Mouse (Mus musculus) regulatory T cell (primary cell): ENCODE measurements around the gene Arhgap24.

Source experiments
- in situ Hi-C: fragments of 300-600 bp; cut with MboI, MseI; formaldehyde crosslinking; loops from one replicate; pipeline ENCODE4 v1.15.1; 2025; ENCODE audit warnings: high pct_unique_total_duplicates

Gene Arhgap24

DNA sequence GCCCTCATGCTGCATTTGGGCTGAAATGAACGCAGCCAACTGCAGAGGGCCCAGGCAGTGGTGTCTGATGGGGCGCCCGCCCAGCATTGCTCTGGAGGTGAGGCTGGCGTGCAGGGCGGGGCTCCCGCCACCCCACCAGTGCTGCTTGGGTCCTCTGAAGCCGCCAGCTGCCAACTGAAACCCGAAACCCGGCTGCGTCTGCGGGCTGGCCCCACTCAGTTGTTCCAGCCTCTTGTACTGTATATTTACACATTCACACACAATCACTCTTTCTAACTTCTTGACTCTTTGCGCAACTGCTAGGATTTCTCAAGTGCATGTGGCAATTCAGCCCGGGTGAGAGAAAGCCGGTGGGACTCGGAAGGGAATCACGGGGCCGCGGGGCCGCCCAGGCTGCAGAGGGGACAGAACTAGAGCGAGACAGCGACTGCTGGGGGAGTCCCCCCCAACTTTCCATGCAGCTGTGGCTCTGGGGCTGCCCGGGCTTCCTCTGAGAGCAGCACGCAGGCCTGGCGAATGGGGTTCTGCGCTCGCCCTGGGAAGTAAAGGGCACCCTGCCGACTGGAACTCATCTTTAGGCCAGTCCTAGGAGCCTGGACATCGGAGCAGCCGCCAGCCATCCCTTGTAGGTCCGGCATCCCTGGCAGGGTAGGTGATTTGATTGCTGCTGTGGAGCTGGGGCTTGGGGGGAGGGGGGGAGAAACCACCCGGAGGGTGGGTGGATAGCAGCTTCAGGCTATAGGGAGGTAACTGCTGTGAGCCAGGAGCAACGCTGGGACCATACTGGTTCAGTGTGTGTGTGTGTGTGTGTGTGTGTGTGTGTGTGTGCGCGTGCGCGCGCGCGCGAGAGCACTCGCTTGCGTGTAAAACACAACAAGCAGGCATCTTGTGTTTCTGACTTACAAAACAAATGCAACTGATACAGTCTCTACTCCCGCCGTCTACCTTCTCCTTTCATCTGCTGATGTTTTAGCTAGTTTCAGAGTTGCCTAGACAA lies at the start of gene Arhgap24:
TSS of gene Arhgap24 (plus strand) at position 177 of the 997 bp plus-strand sequence.
- in situ Hi-C loops, result loop anchor here (25.0 kb wide), 1 partner anchor 1181 kb away; the partner anchor contains the start of gene 1700016H13Rik

DNA sequence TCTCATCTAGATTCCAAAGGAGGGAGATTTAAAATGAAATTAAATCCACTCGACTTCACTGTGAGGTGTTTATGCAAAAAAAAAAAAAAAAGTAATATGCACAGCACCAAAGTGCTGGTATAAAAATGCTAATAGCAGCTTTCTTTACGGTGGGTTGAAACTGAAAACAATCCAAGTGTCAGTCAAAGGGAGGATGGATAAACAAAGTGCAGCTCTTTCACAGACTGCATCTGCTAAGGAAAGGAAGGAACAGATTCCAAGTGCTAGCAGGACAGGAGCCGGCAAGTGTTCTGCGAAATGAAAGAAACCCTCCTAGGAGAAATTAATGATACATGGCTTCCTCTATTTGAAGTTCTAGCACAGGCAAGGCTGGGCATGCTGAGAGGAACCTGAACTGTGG lies 47.0 kb upstream of the Arhgap24 start:
- in situ Hi-C loops, result loop anchor here (10.0 kb wide), 1 partner anchor 241 kb away; no protein-coding TSS in a partner anchor

DNA sequence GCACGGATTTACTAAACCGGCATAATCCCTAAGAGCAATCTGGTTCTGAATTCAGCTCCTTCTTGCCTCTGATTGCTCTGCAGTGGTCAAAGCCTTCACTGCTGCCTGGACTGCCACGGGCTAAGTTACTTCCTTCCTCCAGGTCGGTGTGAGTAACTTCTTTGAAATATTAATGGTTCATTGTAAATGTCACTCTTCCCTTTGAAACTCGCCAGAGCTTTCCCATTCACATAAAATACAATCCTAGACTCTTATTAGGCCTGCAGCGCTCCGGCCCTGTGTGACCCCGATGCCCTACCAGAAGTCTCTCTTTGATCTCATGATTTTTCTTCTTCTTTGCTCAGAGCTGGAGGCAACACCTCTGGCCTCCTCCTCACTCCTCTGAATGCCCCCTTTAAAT lies 44.6 kb upstream of the Arhgap24 start:
- in situ Hi-C loops, result loop anchor here (5.0 to 10.0 kb wide), 2 partner anchors 34 to 238 kb away; no protein-coding TSS in a partner anchor

DNA sequence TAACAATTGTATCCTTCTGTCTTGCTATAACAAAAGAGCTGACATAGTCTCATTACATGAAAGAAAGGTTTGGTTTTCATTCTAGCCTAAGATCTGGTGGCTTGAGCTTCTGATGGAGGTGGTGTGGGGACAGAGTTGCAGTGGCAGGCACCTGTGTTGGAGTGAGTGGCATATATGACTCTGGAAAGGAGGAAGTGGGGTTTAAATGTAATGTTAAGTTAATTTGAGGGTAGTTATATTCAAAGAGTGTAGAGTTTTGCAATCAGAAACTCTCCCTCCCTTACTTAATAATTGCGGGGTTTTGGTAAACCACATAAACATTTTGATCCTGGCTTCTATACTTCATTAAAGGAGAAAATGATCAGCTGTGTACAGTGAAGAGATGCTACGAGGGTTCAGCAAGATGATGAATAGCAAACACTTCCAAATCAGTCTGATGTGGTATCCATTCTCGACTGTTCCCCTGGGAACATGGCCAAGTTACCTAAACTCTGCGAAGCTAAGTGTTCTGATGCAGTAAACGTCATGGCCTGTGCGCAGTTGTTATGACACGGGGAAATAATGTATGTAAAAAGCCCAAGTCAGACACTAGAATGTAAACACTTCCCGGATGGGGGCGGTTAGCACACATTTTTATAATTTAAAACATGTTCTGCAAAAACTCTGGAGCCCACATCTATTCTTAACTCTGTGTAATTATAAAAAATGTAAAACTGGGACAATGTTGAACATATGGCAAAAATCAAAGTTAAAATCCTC lies 41.9 kb upstream of the Arhgap24 start:
- in situ Hi-C loops, result loop anchor here (5.0 to 10.0 kb wide), 2 partner anchors 37 to 236 kb away; no protein-coding TSS in a partner anchor

DNA sequence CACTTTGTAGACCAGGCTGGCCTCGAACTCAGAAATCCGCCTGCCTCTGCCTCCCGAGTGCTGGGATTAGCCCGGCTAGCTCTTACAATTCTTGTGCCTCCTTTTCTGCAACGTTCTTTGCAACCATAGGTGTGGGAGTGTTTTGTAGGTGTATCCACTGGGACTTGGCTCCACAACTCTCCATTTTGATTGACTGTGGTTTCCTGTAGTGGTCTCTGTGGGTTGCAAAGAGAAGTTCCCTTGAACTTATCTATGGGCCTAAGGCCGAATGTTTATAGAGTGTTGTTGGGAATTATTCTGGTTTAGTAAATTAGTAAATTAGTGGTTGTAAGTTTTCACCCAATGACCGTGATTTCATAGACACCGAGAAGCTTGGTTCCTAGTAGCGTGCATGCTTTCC lies 33.8 kb upstream of the Arhgap24 start:
- in situ Hi-C loops, result no loop called here

DNA sequence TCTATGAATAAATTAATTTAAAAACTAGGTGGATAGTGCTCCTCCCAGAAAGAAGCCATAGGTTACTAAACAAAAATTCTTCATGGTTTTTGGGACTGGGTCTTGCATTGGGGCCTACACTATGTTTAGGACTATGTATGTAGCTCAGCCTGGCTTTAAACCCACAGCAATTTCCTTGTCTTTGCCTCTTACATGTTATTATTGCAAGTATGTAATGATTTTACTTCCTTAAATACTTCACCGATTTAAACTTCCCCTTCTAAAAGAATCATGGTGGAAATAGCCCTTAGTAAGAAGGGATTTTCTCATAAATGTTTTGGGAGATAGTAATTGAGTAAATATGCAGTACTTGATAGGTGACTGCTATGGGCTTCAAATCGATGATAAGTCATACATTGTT lies 30.3 kb upstream of the Arhgap24 start:
- in situ Hi-C loops, result no loop called here

DNA sequence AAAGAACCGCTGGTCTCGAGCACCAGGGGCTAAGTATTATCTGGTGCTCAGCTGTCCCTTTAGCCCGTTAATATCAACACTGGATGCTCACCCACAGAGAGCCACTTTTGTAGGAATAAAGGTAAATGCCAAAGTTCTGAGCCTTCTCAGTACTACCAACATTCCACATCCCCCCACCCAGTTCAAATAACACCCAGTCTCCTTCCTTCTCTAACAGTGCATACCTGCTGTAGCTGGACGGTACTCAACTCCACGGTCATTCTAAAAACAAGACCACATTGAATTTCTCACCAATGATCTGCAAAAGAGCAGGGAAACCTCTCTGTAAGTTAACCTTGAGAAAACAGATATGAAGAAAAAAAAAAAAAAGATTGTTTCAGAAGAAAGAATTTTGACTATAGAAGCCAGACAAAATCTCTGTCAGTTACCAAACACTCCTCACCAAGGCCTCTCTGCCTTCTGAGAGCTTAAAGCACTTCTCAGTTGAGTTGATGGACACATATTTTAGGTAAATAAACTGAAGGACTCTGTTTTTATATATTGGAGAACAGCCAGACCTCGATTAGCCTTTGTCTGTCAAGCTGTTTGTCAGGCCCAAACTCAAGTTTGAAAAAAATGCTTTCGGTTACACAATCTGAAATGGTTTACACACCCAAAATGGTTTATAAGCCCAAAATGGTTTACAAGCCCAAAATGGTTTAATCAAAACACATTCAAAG lies 29.0 kb upstream of the Arhgap24 start:
- in situ Hi-C loops, result no loop called here

DNA sequence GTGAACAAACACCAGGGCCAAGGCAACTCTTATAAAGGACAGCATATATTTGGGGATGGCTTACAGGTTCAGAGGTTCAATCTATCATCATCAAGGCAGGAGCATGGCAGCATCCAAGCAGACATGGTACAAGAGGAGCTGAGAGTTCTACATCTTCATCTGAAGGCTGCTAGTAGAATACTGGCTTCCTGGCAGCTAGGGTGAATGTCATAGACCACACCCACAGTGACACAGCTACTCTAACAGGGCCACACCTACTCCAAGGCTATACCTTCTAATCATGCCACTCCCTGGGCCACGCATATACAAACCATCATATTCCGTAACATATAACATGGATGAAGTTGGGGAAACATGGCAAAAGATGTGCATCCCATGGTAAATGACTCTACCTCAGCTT lies 27.9 kb upstream of the Arhgap24 start:
- in situ Hi-C loops, result no loop called here

DNA sequence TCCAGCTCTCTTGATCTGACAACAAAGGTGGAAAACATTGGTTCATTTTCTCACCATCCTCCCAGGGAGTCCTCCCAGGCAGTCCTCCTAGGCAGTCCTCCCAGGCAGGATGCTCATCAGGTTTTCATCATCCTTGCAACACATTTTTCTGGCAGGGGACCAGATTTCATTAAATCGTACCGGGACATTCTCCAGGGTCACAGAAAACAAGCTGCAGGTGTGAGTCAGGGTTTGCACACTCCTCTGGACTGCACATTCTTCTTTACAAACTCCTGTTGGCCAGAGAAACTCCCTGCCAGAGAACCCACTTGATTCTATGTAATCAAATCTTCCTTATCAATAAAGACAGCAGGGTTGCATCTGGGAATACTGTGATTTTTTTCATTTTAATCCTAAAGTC lies 25.9 kb upstream of the Arhgap24 start:
- in situ Hi-C loops, result no loop called here

DNA sequence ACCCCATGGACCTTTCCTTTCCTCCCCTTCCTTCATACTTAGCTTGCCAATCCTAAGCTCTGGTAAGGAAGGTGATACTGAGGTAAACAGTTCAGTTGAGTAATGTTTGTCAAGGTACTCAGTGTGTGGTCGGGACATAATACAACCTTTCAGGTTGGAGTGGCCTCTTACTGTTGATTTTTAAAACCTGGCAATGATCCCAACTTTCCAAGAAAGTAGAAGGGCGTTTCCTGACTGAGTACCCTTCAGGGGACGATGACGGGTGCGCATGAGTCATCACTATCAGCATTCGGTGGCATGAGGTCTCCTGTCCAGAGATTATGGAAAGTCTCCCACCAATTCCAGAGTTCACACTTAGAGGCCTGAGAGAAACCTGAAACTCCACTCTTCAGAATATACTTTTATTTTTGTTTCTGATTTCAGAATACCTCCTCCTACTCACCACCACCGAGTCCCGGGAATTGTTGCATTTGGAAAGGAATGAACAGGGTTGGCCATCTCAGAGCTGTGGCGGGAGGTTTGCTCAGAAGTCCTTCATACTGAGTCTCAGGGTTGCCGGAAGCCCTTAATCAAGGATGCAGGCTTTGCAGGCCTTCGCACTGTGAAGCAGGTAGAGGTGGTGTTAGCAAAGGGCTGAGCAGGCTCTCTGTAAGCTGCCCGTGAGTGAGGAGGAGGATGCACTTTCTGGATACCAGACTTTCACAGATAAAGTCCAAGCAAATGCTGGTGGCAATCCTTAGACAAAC lies 20.6 kb upstream of the Arhgap24 start:
- in situ Hi-C loops, result no loop called here

DNA sequence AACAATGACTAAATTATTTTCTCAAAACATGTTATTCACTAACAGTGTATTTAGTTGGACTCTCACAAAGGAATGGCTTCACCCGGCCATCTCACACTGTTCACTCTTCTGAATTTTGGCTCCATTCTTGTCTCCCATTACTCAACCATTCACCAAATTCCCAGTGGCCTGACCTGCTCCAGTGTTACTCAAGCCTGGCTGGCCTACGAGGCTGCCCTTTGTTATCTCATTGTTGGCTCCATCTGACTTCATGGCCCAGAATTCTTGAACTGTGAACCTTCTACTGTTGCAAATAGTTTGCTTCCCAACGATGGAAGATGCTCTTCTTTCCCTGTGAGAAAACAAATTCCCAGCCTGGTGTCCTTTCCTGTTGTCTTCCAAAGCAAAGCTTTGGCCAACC lies 18.2 kb upstream of the Arhgap24 start:
- in situ Hi-C loops, result no loop called here

DNA sequence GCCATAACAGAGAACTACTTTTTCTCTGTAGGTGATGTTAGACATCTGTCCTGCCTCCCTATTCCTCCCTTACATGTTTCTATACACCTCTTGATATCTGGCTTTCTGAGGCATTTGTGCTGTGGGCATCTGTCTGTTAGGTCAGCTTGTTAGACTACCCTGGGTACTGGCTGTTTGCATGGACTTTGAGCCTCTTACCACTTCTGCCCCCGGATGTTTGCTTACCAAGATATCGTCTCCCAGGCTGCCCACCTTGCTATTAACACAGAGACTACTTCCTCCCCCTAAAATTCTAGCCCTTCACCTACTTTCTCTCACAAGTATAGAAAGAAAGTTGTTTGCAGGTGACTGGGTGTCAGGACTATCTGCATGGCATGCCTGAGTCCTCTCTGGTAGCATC lies 15.8 kb upstream of the Arhgap24 start:
- in situ Hi-C loops, result no loop called here

DNA sequence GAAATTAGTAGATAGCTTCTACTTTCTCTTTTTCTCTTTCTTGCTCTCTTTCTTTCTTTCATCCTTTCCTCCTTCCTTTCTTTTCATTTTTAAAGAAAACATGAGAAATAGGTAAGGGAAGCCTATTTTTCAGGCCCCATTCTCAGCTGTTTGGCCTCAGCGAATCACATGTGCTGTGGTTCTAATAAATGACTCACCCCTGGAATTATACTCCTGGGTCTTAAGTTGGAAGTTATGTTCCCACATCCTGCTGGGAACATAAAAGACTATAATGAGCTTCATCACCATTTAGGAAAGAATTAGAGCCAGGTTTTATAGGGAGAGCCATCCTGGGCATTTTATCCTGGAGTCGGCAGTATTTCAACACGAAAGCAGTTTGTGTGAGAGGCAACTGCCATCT lies 12.9 kb upstream of the Arhgap24 start:
- in situ Hi-C loops, result no loop called here

DNA sequence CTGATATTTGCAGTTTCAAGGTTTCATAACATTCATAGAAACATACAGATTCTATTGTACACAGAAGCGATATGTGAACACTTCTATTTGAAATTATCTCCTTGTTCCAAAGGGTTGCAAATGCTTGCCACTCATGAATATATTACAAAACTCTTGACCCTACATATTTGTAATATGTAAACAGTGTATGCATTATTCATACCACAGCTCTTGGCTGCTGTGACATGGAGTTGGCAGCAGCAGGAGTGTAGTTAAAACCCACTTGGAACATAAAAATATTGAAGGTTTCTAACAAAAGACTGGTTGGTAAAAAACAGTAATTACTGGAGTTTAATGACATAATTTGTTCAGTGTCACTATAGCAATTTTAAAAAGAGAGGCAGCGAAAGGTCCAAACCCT lies 10.9 kb upstream of the Arhgap24 start:
- in situ Hi-C loops, result no loop called here

DNA sequence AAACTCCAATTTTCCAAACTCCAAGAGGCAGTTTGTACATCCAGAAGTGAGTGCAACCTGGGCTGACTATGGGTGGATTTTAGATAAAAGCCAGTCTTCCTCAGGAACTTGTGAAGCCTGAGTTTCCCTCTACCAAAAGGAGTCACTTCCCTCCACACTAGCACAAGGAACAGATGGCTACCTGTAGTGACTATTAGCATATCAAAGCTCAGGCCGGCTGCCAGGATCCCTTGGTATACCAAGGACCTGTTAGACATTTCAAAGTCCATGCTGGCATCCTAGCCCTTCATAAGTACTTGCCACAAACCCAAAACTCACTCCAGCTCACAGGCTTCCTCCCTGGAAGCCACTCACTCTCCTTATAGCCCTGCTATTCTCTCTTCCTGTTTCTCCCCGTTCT lies 3.1 kb upstream of the Arhgap24 start:
- in situ Hi-C loops, result loop anchor here (25.0 kb wide), 1 partner anchor 1184 kb away; the partner anchor contains the start of gene 1700016H13Rik

DNA sequence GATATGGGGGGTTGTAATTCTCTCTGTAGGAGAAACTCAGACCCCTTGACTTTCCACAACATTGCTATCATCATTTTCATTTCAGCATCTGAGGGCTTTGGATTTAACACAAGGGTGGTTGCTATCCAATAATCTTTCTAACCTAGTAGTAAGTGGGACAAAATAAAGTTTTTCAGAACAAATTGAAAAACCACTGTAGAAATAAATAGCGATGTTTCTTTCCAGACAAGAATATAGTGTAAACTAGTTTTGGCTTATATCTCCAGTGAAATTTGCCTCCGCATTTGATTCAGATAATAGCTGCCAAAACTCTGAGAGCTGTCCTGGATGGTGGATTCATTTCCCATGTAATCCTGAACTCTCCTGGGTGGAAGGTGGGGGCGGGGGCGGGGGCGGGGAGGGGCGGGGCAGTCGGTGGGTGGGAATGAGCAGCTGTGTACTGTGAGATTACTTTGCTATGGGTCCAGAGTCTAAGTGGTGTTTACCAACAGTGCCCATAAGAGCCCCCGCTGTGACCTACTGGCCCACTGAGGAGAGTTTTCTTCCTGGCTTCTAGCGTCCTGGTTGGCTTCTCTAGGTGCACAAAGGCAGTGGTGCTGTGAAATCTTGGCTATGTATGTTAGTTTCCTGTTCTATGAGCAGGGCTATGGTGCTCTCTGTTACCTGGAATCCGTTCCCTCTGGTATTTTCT lies 2.2 kb downstream of the Arhgap24 start:
- in situ Hi-C loops, result loop anchor here (25.0 kb wide), 1 partner anchor 1179 kb away; the partner anchor contains the start of gene 1700016H13Rik

DNA sequence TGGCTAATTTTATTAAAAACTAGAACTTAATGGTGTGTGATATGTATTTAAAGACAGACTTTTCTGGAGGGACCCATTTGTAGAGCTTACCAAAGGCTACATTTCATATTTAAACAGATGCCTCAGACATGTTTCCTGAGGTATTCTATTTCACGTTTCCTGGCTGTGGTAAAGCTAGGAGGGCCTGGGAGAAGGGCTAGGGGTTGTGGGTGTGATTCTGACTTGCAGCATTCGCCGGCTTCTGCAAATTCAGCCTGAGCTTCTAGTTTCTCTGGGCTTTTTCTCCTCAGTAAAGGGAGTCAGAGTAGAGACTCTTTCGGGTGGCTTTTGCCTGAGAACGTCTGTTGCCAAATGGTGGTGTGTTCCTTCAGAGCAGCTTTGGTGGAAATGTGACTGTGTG lies 10.4 kb downstream of the Arhgap24 start:
- in situ Hi-C loops, result loop anchor here (25.0 kb wide), 1 partner anchor 1171 kb away; the partner anchor contains the start of gene 1700016H13Rik

DNA sequence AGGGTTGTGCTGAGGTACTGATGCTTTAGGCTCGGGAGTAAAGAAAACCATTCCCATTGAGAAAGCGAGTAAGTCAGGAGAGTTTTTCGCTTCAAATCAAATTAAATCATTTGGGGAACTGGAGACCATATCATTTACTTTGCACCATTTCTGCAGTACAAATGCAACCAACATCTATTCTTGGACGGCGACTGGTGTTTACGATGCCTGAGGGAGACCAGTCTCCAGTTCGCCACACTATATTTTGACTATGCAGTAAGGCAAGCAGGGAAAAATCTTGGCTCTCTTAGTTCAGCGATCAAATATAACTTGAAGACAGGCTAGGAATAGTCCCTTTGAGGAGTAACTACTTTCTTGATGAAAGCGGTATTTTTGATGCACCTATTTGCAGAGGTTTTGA lies 11.0 kb downstream of the Arhgap24 start:
- in situ Hi-C loops, result loop anchor here (25.0 kb wide), 1 partner anchor 1170 kb away; the partner anchor contains the start of gene 1700016H13Rik

DNA sequence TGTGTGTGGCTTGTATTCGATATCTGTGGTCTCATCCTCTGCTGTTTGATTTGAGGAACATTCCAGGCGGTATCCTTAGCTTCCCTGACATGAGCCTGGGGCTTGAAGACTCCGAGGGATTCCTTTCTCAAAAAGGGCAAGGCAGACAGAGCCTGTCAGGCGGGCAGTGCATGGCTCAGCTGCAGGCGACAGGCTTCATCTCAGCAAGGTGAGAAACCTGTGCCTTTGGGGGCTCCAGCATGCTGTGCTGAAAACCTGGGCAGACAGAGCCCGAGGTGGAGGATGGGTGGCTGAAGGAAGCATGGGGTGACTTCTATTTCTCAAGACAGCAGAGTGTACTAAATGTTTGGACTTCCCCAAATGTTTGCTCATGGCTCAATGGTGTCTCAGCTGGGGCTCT lies 13.6 kb downstream of the Arhgap24 start:
- in situ Hi-C loops, result loop anchor here (25.0 kb wide), 1 partner anchor 1167 kb away; the partner anchor contains the start of gene 1700016H13Rik

DNA sequence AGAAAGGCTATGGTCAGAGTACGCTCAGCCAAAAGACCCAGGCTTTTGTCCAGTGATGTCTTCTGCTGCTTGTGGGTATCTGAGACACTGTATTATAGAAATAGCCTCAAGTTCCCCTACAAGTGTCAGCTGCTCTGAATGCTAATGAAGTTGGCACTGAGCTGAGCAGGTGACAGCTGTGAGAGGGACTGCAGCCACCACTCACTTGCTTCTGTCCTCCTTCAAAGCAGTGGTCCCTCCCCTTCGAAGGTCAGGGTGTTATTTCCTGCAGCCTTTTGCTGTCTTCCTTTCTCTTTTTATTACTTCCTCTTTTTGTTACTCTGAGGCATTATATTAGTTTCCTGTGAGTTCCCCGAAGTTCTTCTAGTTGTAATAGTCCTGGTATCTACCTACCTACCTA lies 16.0 kb downstream of the Arhgap24 start:
- in situ Hi-C loops, result loop anchor here (25.0 kb wide), 1 partner anchor 1165 kb away; the partner anchor contains the start of gene 1700016H13Rik
